Mouse (Mus musculus) spleen, adult 12 weeks (tissue): ENCODE measurements around the gene Pex11b.
"Not testable (repeated sequence)": the region's sequence is repeated elsewhere in the genome, so short reads cannot be mapped to it uniquely, and the experiment has no call there.

Experiments
- DNase-seq: peaks from one replicate; pipeline ENCODE4 v3.0.0; 2022; ENCODE audit warnings: low spot score

Pex11b gene

DNA sequence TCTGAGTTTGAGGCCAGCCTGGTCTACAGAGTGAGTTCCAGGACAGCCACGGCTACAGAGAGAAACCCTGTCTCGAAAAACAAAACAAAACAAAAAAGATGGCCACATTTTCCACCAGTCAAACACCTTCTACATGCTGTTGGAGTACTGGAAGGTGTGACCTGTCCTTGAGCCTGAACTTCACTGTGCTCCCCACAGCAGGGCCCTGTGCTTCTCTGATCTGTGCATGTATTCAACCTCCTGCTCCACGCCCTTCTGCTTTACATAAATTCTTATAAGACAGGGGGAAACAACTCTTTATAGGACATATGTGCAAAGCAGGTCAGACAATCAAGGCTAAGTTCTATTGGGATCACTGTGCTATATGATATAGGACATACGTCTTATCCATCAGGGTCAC is 12.0 kb upstream of the Pex11b start:
- DNase-seq, result no peak

DNA sequence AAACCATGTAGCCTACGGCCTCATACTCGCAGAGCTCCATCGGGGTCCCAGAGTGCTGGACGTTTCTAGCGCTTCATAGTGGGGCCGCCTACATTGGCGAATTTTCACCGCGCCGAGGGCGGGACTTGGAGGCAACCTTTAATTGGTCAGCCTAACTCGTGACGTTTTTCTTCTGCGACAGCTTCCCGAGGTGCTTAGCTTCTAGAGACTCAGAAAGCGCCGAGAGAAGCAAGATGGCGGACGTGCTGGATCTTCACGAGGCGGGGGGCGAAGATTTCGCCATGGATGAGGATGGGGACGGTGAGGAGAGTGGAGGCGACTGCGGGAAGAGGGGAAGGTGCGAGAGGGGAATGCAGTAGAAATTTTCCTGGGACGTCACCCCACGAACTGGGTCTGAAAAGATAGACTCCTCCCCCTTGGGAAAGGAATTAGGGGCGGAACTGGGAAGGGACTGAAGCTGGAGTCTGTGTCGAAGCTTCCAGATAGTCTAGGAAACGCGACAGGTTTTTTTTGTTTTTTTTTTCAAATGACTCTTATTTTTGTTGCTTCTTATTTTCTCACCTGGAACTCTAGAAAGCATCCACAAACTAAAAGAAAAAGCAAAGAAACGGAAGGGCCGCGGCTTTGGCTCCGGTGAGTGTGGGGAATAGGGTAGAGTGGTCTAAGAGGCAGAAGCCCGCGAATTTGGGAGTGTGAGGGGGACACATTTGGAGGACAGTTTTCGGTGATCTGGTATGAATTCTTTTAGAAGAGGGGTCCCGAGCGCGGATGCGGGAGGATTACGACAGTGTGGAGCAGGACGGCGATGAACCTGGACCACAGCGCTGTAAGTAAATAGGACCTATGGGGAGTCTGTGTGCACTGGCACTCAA is 5.2 kb upstream of the Pex11b start, which contains the start of gene Rbm8a:
TSS of gene Rbm8a (plus strand) at position 205 of the 872 bp plus-strand sequence.
- peak; percentile 88 for DNase-seq

DNA sequence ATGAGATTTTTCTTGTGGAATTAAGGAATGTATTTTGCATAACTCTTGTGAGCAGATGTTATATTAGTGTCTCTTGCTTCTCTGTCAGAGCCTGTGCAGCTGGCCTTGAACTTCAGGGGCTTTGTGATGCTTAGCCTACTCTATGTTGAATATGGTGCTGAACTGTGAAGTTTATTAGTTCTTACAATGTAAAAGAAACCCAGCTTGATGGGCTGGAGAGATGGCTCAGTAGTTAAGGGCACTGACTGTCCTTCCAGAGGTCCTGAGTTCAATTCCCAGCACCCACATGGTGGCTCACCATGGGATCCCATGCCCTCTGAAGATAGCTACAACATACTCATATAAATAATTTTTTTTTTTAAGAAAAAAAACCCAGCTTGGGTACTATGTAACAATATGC is 3.1 kb upstream of the Pex11b start:
- DNase-seq, result no peak

DNA sequence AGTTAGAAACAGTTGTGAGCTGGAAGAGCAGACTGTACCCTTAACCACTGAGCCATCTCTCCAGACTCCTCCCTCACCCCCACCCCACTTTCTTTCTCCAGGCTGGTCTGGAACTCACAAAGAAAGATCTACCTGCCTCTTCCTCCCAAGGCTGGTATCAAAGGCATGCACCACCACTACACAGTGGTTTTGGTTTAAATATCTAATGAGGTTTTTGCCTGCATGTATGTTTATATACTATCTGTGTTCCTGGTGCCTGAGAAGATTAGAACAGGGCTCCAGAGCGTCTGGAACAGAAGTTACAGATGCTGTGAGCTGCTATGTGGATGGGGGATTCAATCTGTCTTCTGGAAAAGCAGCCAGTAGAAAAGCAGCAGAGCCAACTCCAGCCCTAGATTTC is 1.2 kb upstream of the Pex11b start:
- DNase-seq, result no peak

DNA sequence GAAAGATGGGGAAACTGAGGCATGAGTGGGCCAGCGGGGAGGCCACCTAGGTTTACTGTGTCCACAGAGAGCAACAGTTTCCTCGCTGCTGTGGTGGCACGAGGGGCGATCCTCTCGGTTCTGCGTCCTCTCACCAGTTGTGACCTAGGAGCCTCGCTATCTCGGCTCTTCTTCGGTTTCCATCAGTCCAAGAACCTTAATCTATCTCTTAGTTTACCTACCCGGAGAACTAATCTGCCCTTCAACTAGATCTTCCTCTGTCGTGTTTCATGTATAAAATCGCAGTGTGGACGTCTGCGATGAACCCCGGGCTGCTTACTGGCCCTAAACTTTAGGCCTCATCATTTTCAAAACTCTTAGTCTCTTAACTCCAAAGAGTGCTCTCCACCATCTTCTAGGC is 730 bp downstream of the Pex11b start:
- no peak for DNase-seq

DNA sequence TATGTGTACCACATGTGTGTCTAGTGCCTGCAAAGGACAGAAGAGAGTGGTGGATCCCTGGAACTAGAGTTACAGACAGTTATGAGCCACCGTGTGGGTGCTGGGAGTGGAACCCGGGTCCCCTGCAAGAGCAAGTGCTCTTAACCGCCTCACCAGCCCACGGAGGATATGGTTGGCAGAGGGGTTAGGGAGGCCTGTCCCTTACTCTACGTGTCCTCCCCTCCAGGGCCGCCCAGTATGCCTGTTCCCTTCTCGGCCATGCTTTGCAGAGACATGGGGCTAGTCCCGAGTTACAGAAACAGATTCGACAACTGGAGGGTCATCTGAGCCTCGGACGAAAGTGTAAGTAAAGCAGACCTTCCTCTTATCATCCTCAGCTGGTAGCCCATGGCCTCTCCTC is 1.3 kb downstream of the Pex11b start:
- DNase-seq, result no peak

DNA sequence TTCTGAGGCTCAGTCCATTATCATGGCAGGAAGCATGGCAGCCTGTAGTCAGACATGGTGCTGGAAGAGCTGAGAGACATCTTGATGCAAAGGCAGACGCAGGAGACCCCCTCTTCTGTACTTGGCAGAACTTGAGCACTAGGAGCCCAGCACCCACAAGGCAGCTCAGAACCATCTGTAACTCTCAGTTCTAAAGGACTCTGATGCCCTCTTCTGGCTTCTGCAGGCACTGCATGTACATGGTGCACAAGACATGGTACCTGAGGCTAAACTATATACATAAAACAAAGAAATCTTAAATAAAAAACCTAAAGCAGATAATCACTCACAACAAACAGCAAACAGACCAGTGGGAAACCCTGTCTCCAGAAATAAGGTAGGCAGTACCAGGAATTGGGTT is 4.0 kb downstream of the Pex11b start:
- peak; percentile 64 for DNase-seq

DNA sequence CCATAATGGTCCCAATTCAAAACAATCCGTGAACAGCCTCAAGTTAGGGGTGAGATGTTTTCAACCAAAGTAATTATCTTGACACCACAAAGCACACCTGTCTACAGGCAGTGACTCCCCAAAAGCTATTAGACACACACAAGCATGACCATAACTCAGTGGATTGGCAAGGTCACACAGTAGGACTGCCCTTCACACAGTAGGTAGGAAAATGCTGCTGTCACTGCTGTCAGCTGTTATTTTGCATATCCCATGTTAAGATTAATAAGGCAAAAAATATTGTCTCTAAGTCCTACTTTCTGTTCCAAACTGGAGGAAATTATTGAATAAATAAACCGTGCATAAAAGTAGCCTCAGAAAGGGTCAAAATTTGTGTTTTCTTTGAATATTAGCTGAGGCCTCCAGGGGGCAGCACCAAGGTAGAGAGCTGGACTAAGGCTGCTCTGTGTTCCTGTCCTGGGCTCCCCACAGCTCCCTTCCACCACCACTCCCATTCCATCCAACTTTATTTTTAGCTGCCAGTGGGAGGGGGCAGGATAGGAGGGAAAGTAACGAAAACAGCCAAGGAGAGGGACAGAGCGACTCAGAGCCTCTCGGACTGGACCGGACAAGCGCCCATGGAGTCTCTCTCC is 10.0 kb downstream of the Pex11b start, which contains the start of gene Itga10:
TSS of gene Itga10 (plus strand) at position 567 of the 632 bp plus-strand sequence.
- DNase-seq, result no peak

DNA sequence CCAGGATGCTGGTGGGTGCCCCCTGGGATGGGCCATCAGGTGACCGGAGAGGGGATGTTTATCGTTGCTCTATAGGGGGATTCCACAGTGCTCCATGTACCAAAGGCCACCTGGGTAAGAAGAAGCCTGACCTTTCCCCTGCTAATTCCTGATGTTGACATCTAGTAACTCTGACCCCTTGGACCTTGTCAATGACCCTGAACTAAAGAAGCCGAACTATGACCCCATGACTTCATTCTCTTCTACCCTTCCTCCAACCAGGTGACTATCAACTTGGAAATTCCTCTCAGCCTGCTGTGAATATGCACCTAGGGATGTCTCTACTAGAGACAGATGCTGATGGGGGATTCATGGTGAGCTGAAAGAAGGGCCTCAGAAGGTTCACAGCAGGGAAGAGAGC is 12.2 kb downstream of the Pex11b start:
- DNase-seq, result no peak

DNA sequence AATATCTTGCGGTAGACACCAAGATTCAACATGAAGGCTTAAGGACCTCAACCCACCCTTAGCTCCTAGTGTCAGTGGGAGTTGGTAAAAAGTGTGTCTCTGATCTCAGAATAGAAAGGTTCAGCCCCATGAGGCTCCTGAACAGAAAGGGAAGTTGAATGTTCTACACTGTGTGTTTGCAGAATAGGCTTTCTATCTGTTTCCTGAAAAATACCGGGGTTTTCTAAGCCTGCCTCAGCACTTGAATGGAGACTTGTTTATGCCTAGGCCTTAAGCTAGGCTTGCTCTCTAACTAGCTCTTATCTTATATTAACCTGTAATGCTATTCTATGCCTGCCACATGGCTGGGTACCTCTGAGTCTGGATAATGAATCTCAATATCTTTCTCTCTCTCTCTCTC is 25.7 kb downstream of the Pex11b start:
- no peak for DNase-seq

DNA sequence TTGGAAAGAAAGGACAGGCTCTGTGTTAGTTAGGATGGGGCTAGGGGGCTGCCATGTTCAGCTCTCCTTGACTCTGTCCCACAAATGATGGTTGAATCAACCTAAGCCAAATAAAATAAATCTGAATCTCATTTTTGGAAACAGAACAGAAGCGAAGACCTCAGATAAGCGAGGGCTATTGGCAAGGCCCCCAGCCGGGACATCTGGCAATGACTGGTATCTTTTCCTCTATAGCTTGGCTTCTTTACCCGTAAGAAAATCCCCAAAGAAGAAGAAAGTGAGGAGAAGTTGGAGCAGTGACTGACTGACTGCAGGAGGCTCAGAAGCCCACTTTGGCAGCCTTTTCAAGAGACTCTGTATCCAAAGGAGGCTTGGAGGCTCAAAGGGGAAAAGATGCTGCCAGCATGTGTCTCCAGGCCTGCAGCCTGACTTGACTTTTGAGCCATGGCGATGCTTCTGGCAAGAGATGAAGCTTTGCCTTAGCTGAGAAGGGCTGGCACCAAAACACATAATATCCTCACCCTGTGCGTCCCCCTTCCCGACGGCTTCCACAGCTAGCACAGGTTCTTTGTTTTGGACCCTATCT is 27.6 kb downstream of the Pex11b start:
- DNase-seq, result no peak

DNA sequence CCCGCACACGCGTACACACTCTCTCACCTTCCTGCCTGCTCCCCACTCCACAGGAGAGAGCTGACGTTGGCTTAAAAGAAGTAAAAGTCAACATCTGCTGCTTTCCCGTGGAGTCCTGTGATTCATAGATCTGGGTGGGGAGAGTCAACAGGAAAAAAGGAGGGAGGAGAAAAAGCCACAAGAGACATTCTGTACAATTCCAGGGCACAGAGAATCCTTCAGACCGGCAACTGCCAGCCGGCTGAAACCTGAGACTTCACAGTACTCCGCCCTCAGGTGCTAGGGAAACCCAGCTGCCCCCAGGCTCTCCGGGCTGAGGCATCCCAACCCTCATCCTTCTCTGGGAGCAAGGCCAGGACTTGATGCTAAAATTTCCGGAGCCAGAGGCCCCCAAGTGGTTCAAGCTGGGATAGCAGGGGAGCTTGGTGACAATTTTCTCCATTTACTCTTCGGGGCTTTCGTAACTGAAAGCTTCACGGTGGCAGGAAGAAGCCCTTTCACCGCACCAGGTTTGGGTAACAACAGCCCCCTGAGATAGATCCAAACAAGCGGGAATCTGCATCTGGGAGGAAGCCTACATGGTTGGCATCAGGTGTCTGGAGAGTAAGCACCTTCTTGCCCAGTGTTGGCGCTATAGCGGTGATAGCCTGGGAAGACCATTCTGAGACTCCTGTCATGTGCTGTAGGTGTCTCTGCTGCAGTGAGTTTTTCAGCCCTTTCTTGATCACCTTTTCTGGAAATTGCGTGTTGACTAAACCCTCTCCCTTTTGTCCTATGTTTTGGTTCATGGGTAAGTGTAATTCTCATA is 28.5 kb downstream of the Pex11b start:
- DNase-seq, result peak; percentile 33

DNA sequence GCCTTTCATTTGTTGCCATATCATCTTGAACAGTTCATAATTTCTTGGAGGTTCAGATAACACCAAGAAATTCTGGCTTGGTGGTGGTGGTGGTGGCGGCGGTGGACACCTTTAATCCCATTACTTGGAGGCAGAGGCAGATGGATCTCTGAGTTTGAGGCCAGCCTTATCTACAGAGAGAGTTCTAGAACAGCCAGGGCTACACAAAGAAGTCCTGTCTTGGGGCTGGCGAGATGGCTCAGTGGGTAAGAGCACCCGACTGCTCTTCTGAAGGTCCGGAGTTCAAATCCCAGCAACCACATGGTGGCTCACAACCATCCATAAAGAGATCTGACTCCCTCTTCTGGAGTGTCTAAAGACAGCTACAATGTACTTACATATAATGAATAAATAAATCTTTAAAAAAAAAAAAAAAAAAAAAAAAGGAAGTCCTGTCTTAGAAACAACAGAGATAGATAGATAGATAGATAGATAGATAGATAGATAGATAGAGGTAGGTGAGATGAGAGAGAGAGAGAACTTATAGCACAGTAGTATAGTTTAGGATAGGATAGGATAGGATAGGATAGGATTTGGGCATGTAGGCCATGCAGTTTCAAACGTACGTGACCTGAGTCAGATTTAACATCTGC is 30.7 kb downstream of the Pex11b start:
- DNase-seq, result not testable (repeated sequence)

DNA sequence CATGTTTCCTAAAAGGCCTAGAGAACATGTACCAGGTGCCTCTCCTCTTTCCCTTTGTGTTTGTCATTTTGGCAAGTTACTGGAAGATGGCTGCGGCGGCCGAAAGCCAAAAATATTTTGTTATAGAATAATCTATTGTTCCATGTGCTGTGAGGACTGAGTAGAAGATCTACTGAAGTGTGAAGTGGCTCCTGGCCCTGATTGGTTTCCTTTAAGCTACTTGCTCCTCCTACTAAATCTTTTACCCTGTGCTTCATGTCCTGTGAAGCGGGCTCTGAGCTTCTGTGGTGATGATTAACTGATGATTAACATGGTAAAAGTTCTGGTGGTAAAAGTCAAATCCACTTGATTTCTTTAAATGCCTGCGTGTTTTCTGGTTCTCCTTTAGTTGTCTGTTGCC is 31.7 kb downstream of the Pex11b start:
- no peak for DNase-seq

DNA sequence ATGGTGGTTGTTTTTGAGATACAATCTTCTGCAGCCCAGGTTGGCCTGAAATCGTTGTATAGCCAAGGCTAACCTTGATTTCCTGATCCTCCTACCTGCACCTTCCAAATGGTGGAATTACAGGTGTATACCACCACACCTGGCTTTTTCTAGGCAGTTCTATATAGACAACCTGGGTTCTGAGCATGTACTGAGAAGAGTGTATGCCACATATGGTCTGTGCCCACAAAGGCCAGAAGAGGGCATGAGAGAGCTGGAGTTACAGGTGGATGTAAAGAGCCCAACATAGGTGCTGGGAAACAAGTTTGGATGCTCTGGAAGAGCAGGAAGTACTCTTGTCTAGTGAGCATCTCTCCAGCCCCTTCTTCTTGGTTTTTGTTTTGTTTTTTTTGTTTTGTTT is 32.1 kb downstream of the Pex11b start:
- DNase-seq, result no peak

DNA sequence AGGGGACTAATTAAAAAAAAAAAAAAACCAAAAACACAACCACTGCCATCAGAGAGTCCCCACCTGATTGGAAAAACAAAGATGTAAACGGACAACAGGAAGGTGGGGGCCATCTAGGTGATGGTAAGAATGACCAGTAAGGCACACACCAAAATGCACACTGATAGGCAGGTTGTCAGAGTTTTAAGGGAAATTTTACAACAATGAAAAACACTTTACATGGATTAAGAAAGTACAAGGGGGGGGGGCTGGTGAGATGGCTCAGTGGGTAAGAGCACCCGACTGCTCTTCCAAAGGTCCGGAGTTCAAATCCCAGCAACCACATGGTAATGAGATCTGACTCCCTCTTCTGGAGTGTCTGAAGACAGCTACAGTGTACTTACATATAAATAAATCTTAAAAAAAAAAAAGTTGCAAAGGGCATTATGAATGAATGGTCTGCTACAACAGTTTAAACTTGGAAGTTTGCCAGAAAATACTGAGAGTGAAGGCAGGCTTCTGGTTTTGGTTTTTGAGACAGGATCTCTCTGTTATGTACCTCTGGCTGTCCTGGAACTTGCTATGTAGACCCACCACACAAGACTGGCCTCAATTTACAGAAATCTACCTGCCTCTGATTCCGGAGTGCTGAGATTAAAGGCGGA is 33.4 kb downstream of the Pex11b start:
- DNase-seq, result no peak

DNA sequence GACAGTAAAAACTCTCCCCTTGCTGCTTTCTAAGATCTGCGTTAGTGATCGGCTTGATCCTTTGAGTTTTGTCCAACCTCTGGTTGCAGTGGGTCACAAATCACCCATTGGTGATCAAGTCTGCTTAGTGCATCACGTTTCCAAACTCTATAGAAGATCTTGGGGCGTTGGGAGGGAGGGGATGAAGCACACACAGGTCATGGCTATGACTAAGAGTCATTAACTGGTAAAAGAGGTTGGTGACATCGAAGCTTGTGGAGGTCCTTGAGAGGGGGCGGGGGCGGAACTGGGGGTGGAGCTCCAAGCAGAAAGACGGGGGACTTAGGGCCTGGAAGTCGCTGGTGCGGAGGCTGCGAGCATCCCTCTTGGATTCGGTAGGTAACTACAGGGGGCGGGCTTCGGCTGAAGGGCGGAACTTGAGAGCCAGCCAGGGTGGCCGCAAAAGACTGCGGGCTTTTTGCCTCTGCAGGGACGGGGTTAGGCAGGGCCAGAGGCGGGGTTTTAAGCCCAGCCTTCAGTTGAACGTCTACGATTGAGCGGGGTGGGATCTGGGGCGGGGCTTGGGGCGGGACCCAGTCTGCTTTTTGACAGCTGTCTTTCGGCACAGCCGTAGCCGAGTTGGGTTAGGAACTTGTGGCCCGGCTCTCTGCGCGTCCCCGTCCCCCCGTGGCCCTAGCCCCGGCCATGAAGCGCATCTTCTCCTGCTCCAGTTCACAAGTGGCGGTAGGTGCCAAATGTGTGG is 34.7 kb downstream of the Pex11b start, which contains the start of gene Ankrd35:
TSS of gene Ankrd35 (plus strand) at position 405 of the 742 bp plus-strand sequence.
- peak; percentile 56 for DNase-seq

DNA sequence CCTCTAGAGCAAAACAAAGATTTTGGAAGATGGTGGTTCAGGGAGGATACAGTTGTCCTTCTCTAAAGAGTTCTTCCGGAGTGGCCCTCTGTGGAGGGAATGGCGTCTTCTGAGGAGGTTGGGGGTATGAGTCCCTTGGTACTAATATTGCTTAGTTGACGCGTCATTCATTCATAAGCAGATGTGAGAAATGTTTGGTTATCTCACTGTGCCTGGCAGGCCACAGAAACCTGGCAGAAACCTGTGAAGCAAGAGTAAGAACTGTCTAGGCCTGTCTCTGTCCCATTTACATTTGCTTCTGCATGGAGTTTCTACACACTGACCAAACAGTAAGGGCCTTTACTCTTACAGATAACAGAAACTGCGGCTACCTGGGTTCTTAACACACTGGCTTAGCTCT is 36.3 kb downstream of the Pex11b start:
- DNase-seq, result no peak

DNA sequence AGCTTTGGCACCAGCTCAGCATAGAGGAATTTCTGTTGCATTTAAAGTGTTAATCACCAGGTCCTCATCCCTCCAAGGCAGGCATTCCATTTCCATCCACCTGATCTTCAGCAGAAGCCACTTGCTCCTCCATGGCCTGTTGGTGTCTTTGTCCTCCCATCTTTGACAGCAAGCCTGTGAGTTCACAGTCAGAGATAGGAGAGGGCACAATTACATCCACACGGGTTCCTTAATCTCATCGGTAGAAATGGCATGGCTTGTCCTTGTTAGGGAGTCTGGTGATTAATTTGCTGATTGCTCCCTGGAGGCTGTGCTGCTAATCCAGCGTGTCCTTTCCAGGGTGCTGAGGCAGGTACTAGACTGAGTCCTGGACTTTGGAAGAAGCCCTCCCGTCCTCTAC is 38.3 kb downstream of the Pex11b start:
- no peak for DNase-seq

DNA sequence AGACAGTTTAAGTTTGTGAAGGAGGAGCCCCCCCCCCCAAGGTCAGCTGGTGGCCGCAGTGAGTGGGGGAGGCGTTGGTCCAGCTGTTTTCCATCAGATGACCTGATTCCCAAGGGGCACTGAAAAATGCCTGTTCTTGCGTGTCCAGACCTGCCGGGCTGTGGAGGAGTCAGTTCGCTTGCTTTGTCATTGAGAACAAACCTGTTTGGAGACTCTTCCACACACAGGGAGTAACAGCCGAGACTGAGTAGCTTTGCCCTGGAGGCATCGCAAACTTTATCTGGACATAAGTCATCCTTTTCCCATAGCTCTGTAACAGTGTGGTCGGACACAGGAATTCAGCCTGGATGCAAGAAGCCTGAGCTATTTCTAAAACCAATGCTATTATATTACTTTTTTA is 39.3 kb downstream of the Pex11b start:
- no peak for DNase-seq
